Mouse (Mus musculus) bone marrow, adult 2 months (tissue): ENCODE measurements around the gene Nhsl1.

Experiments used
- CTCF ChIP-seq: fragments of 200-500 bp; IDR thresholded peaks from 2 replicates; pipeline ENCODE4 v1.5.1; 2011; ENCODE audit warnings: low read length, control low read depth; ENCODE audit not compliant: control insufficient read depth, insufficient read depth
- POLR2A ChIP-seq: fragments of 200-500 bp; IDR thresholded peaks from 2 replicates; pipeline ENCODE4 v1.6.1; 2011; ENCODE audit warnings: low read depth, mild to moderate bottlenecking, control low read depth, low read length, borderline replicate concordance; ENCODE audit not compliant: control insufficient read depth

DNA sequence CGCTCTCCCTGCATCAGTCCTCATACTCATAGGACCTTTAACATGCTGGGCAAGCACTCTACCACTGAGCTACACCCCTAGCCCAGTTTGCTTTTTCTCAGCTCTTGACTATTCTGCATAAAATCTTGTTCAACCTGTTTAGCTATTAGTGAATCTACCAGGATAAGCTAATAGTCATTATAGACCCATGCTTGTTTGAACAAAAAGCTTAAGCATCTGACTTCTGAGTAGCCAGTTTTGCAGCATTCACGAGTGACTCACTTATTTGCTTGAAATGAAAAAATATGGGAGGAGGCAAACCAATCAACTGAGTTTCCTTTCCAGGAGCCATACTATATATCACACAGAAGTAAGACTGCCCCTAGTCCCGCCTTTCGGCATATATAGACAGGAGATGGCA lies 32.0 kb downstream of the Nhsl1 start:
- TF ChIP-seq POLR2A (no peak), CTCF (no peak)
